Mouse (Mus musculus): Measurements from ENCODE around the gene Cabp4. TPM values are rescaled to one million over a fixed set of nuclear protein-coding genes. Genes with fewer than 3 reads are reported as not detected.
A peak's percentile ranks its signal among the peaks of the same experiment; 100 is the strongest.

Cabp4 gene
- total RNA-seq, 1 experiment from 2014 or later, result 0.93 TPM

DNA sequence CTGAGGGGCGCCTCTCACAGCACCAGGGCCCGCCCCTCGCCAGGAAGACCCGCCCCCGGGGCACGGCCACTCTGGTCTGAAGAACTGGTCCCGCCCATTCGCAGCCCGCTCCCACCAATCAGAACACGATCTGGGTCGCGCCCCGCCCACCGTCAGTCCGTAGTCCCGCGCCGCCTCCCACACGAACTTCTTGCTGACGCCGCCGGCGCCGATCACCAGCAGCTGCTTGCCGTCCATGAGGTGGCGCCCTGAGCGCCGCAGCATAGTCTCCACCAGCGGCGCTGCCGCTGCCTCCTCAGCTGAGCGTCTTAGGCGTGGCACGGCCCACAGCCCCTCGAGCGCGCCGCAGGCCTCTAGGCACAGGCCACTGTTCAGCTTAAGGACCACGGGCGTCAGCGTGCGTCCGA, 25.5 kb upstream of the Cabp4 start:
- peak; percentile 90 for ATAC-seq (ENCODE audit: extremely low read depth, insufficient number of reproducible peaks, low FRiP score, poor library complexity, severe bottlenecking)

DNA sequence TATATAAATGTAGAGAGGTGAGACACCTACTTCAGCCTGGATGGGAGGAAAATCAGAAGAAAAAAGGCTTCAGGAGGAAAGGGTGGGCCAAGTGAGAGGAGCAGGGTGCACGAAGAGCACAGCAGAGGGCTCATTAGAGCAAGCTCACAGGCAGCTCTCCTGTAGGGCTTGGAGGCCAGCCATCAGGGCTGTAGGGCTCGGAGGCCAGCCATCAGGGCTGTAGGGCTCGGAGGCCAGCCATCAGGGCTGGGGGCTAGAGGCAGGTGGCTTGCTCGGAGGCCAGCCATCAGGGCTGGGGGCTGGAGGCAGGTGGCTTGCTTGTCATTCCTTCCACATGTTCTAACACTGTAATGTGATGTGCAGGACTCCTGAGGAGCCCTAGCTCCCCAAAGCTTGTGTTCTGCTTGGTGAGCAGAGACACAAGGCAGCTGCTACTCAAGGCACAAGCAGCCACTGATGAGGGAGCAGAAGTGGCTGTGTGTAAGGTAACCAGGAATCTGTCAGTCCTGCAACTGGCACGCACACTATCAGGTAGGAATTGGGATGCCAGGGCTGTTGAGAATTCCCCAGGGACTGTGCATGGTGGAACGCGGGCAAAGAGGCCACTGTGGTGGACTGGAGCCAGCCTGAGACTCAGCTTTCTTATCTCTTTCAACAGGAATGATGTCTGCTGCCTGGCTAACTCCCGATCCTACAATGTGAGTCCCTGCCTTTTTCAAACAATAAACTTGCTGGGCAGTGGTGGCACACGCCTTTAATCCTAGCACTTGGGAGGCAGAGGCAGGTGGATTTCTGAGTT, 23.0 kb upstream of the Cabp4 start:
- ATAC-seq (ENCODE audit: extremely low read depth, insufficient number of reproducible peaks, low FRiP score, poor library complexity, severe bottlenecking), result no peak

DNA sequence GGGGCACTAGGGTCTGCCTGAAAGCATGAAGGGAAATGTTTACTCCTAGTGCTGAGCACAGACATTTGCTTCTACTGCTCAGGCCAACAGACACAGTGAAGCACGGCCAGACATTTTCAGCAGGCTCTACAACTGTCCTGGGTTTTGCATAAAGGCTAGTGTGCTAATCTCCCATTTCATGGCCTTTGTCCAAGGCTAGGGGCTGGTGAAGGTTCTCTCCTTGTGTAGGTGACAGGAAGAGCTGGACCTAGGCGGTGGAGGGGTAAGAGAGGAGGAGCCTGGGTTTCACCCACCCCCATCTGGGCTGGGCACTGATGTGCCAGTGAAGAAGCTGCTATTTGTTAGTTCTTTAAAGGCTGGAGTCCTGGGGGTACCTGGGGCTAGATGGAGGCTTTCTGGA, 20.9 kb upstream of the Cabp4 start:
- no peak for ATAC-seq (ENCODE audit: extremely low read depth, insufficient number of reproducible peaks, low FRiP score, poor library complexity, severe bottlenecking)

DNA sequence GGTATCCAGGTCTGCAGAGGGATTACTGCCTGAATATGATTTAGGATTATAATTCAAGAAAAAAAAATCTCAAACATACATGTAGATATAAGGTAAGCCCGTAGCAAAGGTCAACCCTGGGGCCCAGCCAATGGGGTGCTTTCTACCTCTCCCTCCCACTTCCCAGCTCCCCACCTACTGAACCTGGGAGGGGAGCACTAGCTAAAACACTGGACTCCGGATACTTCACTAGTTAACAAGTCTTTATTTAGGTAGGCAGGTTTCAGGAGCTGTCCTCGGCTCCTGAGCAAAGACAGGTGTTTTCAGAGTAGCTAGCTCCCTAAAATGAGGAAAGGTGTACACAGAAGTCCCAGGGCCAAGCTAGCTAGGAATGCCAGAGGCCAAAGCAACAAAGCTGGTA, 20.3 kb upstream of the Cabp4 start:
- no peak for ATAC-seq (ENCODE audit: extremely low read depth, insufficient number of reproducible peaks, low FRiP score, poor library complexity, severe bottlenecking)

DNA sequence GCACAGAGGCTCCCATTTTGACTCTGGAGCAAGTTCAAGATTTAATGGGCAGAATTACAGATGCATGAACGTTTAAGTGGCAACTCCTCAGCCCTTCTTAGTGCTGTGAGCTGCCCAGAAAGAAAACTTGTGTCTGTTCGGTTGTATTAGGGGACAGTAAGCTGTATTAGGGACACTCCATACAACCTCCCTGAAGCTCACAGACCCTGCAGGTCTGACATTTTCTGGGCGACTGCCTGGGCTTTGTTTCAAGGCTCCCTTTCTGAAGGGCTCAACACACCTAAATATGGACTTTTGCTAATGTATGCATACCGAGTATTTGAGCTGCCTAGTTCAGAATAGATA, 19.7 kb upstream of the Cabp4 start:
- ATAC-seq (ENCODE audit: extremely low read depth, insufficient number of reproducible peaks, low FRiP score, poor library complexity, severe bottlenecking), result no peak

DNA sequence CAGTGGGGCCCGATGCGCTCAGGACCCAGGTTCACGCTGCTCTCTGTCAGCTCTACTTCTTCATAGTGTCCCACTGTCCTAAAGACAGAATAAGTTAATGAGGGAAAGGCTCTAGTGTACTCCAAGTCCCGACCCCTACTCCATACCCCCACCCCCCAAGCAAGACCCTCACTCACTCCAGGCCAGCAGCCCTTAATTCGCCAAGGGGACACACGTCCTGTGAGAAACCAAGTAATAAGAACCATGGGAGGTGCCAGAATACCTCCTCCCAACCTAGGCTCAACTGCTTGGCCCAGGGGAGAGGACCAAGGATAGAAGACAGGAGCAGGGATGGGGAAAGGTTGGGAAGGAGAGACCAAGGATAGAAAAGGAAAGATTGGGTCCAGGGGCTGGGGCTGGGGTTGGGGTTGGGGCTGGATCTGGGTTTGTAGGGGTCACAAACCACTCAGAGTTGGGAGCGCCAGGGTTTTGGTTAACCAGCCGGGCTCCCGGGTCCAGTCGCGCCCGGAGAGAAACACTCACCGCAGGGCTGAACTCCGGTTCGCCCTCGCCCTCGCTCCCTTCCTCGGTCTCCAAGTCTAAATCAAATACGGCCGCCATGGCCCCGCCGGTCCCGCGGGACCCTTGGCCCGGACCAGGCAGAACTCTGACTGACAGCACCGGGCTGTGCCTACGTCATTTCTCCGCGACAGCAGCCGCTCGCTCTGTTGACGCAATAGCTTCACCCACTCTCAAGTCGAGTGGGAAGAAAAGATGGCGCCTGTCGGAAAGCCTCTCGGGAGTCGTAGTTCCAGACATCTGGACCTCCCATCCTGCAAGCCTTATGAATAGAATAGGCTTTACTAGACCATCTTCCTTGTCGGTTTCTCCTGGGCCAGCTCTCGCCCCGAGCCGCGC, 19.1 kb upstream of the Cabp4 start, which contains the start of gene Rps6kb2:
Gene Rps6kb2 (minus strand): TSS at position 709 of the 897 bp plus-strand sequence.
- peak; percentile 87 for ATAC-seq (ENCODE audit: extremely low read depth, insufficient number of reproducible peaks, low FRiP score, poor library complexity, severe bottlenecking)

DNA sequence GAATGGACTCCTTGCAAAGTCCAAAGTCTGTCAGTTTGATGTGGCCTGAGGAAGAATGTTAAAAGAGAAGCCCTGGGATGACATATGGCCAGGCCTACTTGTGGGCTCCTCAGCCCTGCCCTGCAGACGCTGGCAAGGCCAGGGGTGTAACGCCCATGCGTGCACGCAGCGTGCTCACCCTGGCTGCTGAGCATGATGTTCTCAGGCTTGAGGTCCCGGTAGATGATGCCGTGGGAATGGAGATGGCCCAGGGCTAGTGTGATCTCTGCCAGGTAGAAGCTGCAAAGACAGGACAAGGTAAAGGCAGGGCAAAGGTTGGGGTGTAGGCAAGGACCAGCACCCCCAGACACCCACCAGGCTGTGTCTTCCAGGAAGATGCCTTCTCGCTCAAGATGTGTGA, 15.2 kb upstream of the Cabp4 start:
- no peak for ATAC-seq (ENCODE audit: extremely low read depth, insufficient number of reproducible peaks, low FRiP score, poor library complexity, severe bottlenecking)

DNA sequence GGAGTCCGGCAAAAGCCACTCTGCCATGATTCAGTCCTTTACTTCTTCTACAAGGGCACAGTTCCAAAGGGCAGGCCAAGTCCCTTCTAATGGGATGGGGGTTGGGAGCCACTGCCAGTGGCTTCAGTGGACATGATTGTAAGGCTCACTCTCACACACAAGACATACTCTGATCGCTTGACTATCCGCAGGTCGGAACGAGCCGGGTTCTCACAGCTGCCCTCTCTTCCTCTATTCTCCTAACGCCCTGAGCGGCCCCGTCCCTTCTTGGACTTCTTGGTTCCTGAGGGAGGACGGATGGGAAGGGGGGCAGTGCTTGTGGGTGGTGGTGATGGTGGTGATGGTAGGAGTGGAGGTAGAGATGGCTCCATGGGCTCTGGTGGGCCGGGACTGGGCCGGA, 12.9 kb upstream of the Cabp4 start:
- no peak for ATAC-seq (ENCODE audit: extremely low read depth, insufficient number of reproducible peaks, low FRiP score, poor library complexity, severe bottlenecking)

DNA sequence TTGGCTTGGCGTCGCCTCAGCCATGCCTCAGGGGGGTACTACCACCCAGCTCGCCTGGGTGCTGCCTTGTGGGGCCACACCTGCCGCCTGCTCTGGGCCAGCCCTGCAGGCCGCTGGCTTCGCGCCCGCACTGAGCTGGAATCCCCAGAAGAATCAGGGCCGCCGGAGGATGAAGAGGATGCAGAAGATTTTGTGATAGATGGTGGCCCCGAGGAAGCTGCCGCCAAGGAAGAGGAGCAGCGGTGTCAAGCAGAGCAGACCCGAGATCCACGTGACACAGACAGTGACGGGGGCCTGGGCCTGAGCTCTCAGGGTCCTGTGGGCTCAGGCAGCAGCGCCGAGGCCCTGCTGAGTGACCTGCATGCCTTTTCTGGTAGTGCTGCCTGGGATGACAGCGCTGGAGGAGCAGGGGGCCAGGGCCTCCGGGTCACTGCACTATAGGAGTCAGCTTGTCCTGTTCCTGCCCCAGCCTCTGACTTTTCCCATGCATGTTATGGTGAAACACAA, 12.3 kb upstream of the Cabp4 start:
- ATAC-seq (ENCODE audit: extremely low read depth, insufficient number of reproducible peaks, low FRiP score, poor library complexity, severe bottlenecking), result no peak

DNA sequence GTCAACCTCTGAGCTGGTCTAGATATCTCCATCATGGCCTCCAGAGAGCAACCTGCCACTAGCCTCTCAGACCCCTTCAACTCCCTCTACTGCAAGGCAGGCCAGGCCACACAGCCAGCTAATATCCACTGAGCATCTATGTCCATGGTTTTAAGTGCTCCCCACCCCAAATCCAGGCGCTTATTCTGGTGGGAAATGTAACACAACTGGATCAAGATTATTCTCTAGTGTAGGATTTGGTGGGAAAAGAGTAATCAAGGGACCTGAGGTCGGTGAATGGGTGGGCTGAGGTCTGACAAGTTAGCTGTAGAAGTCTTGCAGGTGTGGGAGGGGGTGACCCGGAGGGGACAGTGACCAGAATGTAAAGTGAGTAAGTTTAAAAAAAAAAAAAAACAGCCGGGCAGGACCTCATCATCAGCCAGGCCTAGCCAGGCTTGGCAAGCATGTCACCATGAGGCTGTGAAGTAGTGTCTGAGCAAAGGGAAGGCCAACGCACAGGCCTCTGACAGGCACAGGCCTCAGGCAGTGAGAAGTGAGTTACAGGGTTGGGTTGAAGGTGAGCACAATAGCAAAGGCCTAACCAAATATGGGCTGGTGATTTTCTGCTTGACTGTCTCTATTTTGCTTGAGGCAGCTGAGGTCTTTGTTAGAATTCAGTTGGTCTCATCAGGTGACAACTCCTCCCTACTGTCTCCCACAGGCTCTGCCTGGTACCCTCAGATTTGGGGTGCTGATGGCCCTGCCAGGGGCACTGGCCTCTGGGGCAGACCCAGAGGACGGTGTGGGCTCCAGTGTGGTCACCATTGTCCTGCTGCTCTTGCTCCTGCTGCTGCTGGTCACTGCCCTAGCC, 11.6 kb upstream of the Cabp4 start:
- peak; percentile 40 for ATAC-seq (ENCODE audit: extremely low read depth, insufficient number of reproducible peaks, low FRiP score, poor library complexity, severe bottlenecking)

DNA sequence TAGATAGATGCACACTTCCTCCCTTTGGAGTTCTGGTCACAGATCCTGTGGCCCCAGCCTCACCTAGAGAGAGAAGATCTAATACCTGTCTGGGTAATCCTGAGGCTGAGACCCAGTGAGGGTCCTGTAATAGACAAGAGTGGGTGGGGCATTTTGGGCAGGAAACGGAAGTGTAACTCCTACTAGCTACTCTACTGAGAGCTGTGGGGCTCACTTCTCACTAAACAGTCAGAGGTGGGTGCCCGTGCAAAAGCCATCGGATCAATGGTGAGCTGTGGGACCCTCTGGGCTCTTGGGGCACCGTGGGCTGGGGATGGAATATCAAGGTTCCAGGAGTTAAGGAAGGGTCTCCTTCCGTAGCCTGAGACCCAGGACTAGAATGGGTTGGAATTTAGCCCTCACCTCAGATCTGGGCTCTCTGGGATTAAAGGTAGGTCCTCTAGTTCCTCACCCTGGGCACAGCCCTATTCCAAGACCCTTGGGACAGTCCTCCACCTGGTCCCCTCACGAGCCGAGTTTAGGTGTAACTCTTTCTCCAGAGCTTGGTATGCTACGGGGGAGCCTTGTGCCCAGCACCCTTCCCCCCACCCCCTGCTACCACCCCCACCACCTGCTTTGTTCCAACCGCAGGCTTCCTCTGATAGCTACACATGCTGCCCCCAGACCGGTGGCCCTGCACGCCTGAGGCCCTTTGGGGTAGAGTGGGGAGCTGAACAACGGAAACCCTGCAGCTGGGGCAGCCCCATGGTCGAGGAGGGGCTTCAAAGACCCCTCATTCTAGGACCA, 10.8 kb upstream of the Cabp4 start:
- peak; percentile 32; the same call in 1 of the 2 replicates for ATAC-seq (ENCODE audit: extremely low read depth, insufficient number of reproducible peaks, low FRiP score, poor library complexity, severe bottlenecking)

DNA sequence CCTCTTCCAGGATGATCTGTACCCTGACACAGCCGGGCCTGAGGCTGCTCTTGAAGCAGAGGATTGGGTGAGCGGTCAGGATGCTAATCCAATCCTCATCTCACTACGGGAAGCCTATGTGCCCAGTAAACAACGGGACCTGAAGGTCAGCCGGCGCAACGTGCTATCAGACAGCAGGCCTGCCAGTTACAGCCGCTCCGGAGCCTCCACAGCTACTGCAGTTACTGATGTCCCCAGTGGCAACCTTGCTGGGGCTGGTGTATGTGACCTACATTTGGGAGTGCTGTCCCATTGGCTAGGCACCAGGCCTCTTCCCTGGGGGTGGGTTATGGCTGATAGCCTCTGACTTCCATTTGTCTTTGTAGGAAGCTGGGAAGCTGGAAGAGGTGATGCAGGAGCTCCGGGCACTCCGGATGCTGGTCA, 9.4 kb upstream of the Cabp4 start, which contains the start of gene Ptprcap:
Gene Ptprcap (plus strand): TSS at position 373 of the 423 bp plus-strand sequence.
- no peak for ATAC-seq (ENCODE audit: extremely low read depth, insufficient number of reproducible peaks, low FRiP score, poor library complexity, severe bottlenecking)

DNA sequence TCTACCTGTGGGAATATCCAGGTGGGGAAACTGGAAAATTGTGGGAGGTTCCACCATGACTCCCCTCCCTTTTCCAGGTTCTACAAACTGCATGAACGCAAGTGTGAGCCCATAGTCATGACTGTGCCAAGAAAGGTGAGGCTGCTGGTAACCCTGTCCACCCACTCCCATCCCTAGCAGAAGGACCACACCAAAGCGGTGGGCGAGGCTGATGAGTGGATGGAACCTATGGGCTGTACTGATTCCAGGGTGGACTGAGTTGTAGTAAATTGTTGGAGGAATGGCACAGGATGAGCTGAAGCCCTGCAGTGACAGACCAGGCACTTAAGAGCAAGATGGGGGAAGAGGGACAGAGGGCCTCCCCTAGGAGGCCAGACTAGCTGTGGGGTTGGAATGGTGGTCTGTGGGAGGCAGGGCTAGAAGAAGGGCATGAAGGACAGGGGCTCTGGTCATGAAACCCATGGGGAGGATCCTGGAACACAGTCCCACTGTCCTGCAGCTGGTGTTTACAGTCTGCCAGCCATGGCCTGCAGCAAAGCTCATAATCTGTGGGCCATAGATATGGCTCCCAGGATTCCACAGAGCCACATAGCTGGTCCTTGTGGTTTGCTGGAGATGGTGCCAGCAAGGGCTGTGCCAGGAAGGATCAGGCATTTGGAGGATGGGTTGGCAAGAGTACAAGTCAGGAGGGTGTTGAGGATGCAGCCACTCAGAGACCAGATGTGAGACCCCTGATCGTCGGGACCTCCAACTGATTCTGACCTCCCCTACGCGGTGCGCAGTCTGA, 8.8 kb upstream of the Cabp4 start:
- ATAC-seq (ENCODE audit: extremely low read depth, insufficient number of reproducible peaks, low FRiP score, poor library complexity, severe bottlenecking), result no peak

DNA sequence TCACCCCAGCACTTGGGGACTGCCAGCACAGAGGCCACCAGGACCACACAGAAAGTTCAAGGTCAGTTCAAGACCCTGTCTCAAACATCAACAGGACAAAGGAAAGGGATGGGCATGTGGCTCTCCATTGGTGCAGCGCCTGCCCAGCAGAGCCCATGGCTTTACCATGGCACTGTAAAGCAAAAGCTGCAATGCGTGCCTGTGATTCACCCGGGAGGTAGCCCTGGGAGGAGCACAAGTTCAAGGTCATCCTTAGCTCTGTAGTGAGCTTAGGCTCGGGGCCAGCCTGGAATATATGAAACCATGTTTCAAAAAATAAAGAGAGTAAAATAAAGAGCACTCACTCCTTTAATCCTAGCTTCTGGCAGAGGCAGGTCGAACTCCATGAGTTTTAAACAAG, 8.1 kb upstream of the Cabp4 start:
- no peak for ATAC-seq (ENCODE audit: extremely low read depth, insufficient number of reproducible peaks, low FRiP score, poor library complexity, severe bottlenecking)

DNA sequence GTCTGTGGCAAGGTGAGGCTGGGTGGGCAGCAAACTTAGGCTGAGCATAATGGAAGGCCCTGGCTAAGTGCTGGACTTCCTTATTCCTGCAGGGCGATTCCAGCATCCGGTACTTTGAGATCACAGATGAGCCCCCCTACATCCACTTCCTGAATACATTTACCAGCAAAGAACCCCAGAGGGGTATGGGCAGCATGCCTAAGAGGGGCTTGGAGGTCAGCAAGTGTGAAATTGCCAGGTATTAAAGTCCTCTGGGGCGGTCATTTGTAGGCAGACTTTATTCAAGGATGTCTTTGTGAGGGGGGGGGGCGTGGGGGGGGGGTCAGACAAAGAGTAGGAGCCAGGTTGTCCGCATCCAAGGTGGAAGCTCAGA, 7.6 kb upstream of the Cabp4 start:
- no peak for ATAC-seq (ENCODE audit: extremely low read depth, insufficient number of reproducible peaks, low FRiP score, poor library complexity, severe bottlenecking)

DNA sequence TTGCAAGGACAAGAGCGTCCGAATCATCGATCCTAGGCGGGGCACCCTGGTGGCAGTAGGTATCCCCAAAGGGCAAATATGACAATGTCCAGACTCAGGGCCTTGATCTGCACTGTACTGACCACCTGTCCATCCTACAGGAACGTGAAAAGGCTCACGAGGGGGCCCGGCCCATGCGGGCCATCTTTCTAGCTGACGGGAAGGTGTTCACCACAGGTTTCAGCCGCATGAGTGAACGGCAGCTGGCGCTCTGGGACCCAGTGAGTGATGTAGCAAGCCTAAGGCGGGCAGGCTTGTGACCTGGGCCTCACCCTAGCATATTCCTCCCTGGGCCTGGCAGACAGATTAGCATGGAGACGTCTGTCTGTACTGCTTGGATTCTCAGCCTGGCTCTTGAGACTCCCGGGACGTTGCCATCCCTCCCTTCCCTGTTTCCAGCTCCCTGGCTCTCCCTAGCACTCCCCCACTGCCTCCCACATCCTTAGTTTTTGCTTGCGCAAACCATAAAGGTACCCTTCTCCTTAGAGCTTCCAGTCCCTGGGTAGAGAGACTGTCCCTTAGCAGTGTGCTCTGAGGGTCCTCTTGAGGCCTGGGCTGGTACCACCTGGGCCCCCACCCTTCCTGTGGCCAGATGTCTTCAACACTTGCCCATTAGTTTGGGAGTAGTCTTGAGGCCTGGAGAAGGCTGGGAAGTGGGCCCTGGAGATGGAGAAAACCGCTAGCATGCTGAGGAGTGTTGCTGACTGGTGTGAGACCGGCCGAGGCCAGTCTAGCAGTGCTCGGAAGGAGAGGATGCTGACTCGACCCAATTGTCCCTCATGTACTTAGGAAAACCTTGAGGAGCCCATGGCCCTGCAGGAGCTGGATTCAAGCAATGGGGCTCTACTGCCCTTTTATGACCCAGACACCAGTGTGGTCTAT, 7.0 kb upstream of the Cabp4 start:
- no peak for ATAC-seq (ENCODE audit: extremely low read depth, insufficient number of reproducible peaks, low FRiP score, poor library complexity, severe bottlenecking)

All from neutrophil, adult 5-6 weeks (primary cell).